Mouse (Mus musculus): ENCODE measurements around the gene Fam25c. TPM values are rescaled to one million over a fixed set of nuclear protein-coding genes. Genes with fewer than 3 reads are reported as not detected.

The Fam25c gene
- total RNA-seq, 4 experiments from 2014 or later: not detected

DNA sequence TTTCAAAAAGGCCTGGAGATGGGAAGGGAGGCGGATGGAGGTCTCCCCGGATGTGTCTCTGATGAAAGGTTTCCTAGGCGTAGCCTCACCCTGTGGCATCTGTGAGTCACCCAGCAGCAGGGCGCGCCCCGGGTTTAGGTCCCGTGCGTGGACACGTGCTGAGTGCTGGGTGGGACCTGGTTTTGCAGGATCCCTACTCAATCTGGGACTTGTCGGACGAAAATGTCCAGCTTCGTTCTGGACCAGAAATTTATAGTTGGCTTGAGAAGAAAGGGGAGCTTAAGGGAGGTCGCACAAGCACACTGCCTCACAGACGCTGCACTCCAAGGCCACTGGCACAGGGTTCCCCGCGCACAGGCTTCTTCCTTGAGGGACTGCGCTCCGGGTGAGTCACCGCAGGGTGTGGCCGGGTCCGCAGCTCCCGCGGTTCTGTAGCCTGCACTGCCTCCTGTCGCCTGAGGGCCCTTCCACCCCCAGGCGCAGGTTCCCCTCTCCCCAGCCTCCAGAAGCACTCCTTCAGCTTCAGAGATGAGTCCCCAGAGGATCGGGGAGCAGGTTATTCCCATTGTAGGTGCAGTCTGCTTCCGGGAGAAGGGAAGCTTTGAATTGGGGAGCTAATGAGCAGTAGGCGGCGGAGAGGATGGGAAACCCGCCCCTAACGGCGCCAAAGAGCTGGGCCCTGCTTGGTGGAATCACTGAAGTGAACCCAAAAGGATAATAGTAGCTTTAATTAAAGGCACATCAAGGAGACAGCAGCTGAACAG is 8.4 kb upstream of the Fam25c start:
- peak in 1 of 2 experiments; percentile 19 for DNase-seq (ENCODE audit: low spot score in 2 of 2)

GRCm38 (mm10) chr14:34362726-34363445 is 7.7 kb upstream of the Fam25c start:
- DNase-seq (ENCODE audit: low spot score in 2 of 2): peak; percentile 55 to 62

- DNase-seq (ENCODE audit: low spot score in 2 of 2): no peak
Measured at GRCm38 (mm10) chr14:34362135-34362534, 6.9 kb upstream of the Fam25c start.

- DNase-seq (ENCODE audit: low spot score in 2 of 2): no peak
Measured at GRCm38 (mm10) chr14:34360251-34360650, 5.0 kb upstream of the Fam25c start.

DNA sequence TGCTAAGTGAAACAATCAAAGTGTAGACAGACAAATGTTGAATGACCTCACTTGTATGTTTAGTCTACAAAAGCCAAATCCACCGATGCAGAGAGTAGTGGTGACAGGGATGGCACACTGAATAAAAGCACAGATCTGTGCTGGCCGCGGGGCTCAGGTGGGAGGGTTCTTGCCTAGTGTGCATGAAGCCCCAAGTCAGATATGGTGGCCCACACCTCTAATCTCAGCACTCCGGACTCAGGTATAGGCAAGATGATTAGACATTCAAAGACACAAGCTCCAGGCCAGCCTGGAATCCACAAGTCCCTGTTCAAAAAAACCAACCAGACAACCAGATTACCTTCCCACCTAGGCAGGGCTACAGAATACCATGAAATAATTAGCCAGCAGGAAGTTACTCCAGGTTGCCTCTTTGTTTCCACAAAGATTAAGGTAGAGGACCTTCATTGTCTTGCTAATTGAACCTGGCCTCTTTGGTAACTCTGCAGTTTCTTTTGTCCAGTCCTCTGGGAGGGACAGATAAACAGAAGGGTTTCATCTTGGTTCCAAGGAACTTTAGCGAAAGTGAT is 4.5 kb upstream of the Fam25c start:
- no peak for DNase-seq (ENCODE audit: low spot score in 2 of 2)

DNA sequence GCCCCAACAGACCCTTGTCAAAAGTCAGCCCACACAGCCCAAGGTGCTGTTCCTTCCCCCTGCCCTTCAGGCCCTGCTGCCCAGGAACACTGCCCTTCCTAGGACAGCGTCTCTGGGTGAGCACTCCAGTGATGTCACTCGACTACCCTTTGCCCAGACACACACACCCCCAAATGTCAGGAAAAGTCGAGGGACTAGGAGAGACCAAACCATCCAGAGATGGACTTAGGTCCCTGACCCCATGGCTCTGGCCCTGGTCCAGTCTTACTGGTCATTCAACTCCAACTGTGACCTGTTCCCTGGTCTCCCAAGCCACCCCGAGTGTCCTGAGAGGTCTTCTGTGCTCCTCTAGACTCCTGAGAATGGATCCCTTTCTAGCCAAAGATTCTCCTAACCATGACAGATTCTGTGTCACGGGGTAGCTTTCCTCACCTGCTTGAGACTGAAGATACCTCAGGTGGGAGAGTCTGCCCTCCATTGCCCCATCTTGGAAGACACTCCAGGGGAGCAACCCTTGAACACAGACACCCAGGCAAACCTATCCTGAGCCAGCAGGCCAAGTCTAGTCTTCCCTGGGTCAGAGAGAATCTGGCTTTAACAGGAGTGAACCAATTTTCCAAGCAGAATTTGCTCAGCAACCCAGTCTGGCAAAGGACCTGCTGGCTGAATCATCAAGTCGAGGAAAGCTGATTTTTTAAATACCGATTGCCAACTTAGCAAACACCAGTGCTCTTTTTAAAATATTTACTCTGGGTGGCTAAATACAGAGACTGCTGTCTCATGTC is 2.6 kb upstream of the Fam25c start:
- peak in 1 of 2 experiments; percentile 14 for DNase-seq (ENCODE audit: low spot score in 2 of 2)

GRCm38 (mm10) chr14:34354456-34354855 is 777 bp downstream of the Fam25c start:
- no peak for DNase-seq (ENCODE audit: low spot score in 2 of 2)

- no peak for DNase-seq (ENCODE audit: low spot score in 2 of 2)
Measured at GRCm38 (mm10) chr14:34353326-34353725, 1.9 kb downstream of the Fam25c start.

DNA sequence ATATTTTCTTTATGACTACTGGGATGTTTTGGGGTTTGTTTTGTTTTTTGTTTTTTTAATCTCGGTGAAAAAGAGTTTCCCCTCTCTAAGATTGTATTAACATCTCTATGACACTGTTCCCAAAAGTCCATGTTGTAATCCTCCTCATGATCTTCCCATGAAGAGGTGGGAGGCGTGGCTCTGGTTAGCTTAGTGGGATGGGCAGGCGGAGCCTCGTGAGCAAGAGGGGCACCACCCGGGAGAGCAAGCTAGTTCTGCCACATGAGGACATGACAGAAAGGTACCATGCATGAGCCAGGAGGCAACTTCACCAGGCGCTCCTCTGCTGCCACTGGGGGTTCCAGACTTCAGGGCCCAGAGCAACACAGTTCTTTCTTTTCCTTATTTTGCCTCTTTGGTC is 2.7 kb downstream of the Fam25c start:
- no peak for DNase-seq (ENCODE audit: low spot score in 2 of 2)

GRCm38 (mm10) chr14:34351660-34352059 is 3.6 kb downstream of the Fam25c start:
- no peak for DNase-seq (ENCODE audit: low spot score in 2 of 2)

GRCm38 (mm10) chr14:34349007-34349406 is 6.2 kb downstream of the Fam25c start:
- DNase-seq (ENCODE audit: low spot score in 2 of 2): no peak

DNA sequence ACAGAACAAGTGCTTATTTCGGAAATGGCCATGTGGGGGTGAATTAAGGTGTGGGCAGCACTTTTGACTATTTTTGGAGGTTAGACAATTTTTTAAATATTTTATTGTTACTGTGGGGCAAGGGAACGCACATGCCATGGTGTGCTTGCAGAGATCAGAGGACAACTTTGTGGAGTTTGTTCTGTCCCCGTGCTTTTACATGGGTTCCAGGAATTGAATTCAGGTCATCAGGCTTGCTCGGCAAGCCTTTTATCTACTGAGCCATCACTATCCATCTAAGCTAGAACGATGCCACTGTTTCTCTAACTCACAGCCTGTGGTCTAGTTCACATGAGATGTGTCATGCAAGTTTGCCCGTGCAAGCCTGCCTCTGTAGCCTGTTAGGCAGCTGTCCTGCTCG is 6.9 kb downstream of the Fam25c start:
- no peak for DNase-seq (ENCODE audit: low spot score in 2 of 2)

- no peak for DNase-seq (ENCODE audit: low spot score in 2 of 2)
Measured at GRCm38 (mm10) chr14:34347084-34347483, 8.1 kb downstream of the Fam25c start.

- DNase-seq (ENCODE audit: low spot score in 2 of 2): no peak
Measured at GRCm38 (mm10) chr14:34345771-34346566, 9.3 kb downstream of the Fam25c start.

- DNase-seq (ENCODE audit: low spot score in 2 of 2): no peak
Measured at GRCm38 (mm10) chr14:34344361-34344760, 10.9 kb downstream of the Fam25c start.

DNA sequence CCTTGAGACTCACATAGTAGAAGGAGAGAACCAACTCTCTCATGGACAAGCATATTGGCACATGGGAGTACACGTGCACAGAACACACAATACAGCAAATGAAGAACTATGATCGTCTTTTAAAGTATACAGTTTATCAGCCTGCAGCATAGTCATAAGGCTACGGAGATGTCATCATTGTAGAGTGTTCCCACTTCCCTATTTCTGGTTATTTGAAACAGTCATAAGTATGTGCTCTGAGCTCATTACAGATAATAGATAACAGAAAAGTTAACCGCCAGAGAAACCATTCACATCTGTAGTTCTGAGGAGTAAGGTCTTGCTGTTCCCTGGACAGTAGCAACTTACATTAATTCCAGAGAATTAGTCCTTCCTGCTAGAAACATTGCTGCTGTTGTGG is 12.2 kb downstream of the Fam25c start:
- DNase-seq (ENCODE audit: low spot score in 2 of 2): no peak

DNA sequence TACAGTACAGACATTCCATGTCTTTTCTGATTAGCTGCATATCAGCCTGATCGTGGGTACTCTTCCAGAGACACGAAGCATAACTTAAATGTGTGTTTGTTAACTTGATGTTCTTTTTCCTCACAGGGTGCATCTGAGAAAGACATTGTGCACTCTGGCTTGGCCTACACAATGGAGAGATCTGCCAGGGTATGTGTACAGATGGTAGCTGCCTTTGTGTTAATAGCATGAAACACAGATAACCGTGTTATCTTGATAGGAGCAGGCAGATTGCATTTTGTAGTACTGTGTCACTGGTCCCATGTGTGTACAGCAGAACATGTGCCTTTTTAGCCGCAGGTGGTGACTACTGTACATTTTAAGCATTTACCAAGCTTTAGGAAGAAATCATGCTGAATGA is 13.2 kb downstream of the Fam25c start:
- DNase-seq (ENCODE audit: low spot score in 2 of 2): no peak

- DNase-seq (ENCODE audit: low spot score in 2 of 2): no peak
Measured at GRCm38 (mm10) chr14:34339446-34339845, 15.8 kb downstream of the Fam25c start.

DNA sequence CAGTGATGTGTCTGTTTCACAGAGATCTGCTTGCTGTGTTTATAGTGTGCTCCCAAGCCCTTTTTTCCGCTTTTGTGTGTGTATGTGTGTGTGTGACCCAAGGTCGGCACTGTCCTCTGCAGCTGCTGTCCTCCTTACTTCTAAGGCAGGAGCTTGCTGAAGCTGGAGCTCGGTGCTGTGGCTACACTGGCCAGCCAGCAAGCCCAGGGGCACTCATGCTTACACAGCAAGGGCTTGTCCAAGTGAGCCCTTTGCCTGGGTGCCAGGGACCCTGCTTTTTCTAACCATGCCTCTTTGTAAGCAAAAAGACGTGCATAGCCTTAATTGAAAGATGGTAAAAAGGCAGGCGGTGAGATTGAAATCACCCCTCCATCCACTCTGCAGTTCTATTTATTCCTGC is 22.8 kb downstream of the Fam25c start:
- DNase-seq (ENCODE audit: low spot score in 2 of 2): peak; percentile 55 to 77

DNA sequence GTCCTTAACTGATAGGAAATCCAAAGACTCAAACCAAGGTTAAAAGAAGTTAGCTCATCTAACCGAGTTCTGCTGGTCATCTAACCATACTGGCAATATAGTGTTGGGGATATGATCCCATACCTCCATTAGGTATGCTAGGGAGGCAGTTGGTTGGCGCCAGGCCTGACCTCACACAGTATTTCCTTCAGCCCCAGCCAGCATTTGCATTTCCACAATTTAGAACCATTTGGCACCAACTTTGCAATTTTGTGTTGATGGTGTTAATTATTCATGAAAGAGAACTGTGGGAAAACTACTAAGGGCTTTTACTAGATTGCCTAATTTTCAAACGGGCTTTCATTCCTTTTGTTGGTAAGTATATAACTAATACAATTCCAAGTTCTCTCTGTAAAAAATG is 23.3 kb downstream of the Fam25c start:
- peak; percentile 54 to 59 for DNase-seq (ENCODE audit: low spot score in 2 of 2)

- no peak for DNase-seq (ENCODE audit: low spot score in 2 of 2)
Measured at GRCm38 (mm10) chr14:34330657-34331158, 24.5 kb downstream of the Fam25c start.

Measured in layer of hippocampus, adult 8-10 months (tissue).